Mouse (Mus musculus) heart, embryonic 10.5 days (tissue): Measurements from ENCODE around the gene Ccser1. TPM values are rescaled to one million over a fixed set of nuclear protein-coding genes. Genes with fewer than 3 reads are reported as not detected.

Experiments used
- DNase-seq: peaks from one replicate; pipeline ENCODE4 v3.0.0-alpha.2; 2017; ENCODE audit warnings: low spot score
- H3K27ac ChIP-seq: fragments of 300-500 bp; sonication (generic); 2 replicates; pipeline ENCODE4 v1.5.1; 2016; ENCODE audit warnings: mild to moderate bottlenecking
- H3K27me3 ChIP-seq: fragments of 300-500 bp; sonication (generic); 2 replicates; pipeline ENCODE4 v1.6.1; 2016; ENCODE audit warnings: mild to moderate bottlenecking; ENCODE audit not compliant: poor library complexity, insufficient read depth, severe bottlenecking
- H3K36me3 ChIP-seq: fragments of 300-500 bp; sonication (generic); 2 replicates; pipeline ENCODE4 v1.6.1; 2016; ENCODE audit warnings: mild to moderate bottlenecking, moderate library complexity
- H3K4me1 ChIP-seq: fragments of 300-500 bp; sonication (generic); 2 replicates; pipeline ENCODE4 v1.6.1; 2016; ENCODE audit warnings: mild to moderate bottlenecking
- H3K4me3 ChIP-seq: fragments of 300-500 bp; sonication (generic); 2 replicates; pipeline ENCODE4 v1.5.1; 2016; ENCODE audit warnings: mild to moderate bottlenecking, moderate library complexity
- H3K9me3 ChIP-seq: fragments of 300-500 bp; sonication (generic); 2 replicates; pipeline ENCODE4 v1.6.1; 2016; ENCODE audit warnings: mild to moderate bottlenecking, moderate library complexity
- WGBS: fragments of 180-500 bp; shearing (Covaris S2); methylation state at CpG from one replicate; pipeline ENCODE4 v1.1.7; 2016; 5-methylcytosine and 5-hydroxymethylcytosine counted together
- polyA plus RNA-seq: library from polyadenylated mRNA; unstranded; fragments of >200 nt; fragmentation: Nextera tagmentation; extraction: Ambion mirVana; gene quantifications from 2 replicates; pipeline ENCODE4 v1.2.1, GENCODE M21; 2016

Gene Ccser1
- polyA plus RNA-seq, 1 experiment from 2014 or later = 2.3 TPM

DNA sequence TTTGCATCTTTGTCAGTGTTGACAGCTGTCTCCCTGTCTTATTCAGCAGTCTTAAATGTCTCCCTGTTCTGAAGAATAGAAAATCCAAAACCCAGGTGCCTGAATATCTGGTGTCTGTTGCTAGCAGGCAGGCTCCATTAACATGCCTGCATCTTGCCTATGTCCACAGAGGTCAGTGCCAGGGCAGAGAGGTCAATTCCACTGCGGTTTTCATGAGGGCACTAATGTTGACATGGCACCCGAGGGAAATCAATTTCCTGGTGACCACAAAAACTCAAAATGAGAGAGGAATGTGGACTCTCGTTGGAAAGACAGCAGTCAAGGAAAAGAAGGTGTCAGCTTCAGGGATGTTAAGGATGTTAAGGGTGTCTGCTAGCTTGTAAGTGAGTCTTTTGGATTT is 983.7 kb downstream of the Ccser1 start:
- H3K9me3 ChIP-seq = no peaks in the 10 kb centered on the region
- no peak for DNase-seq
- WGBS = 56% methylated on average over 3 of the region's 3 CpGs
- no peaks in the 10 kb centered on the region for H3K36me3 ChIP-seq
- no peak overlapping the region for H3K4me3 ChIP-seq
- H3K4me1 ChIP-seq = no peaks in the 10 kb centered on the region
- no peak overlapping the region for H3K27ac ChIP-seq
- no peaks in the 10 kb centered on the region for H3K27me3 ChIP-seq

DNA sequence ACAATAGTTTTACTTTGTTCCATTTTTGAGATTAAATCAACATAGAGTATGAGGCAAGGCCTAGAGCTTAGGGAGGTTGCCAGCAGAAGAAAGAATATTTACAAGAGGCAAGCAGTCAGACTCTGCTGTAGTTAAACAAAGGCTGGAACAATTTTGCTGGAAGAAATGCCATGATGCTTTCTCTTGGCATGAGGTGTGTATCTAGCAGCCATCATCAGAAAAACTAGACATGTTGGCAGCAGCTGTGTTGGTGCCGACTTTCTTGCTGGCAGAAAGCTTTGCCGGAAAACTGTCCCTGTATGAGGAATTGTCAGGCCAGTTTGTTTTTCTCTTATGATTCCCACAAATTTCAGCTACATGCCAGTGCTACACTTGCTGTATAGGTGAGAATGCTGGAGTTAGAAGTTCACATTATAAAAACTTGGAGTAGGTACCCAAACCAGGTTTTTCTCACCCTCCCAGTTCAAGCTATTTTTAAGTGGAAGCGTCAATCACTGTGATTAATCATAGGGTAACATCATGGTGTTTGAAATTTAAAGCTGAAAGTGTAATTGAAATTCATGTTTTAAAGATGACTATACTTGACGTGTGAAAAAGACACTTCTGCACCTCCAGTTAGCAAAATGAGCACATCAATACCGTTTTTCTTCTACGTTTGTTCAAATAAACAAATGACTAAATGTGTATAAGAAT is 1016.5 kb downstream of the Ccser1 start:
- DNase-seq = no peak
- WGBS = 83% methylated on average over 6 of the region's 6 CpGs
- no peaks in the 10 kb centered on the region for H3K9me3 ChIP-seq
- no peaks in the 10 kb centered on the region for H3K36me3 ChIP-seq
- H3K4me1 ChIP-seq = no peaks in the 10 kb centered on the region
- H3K27ac ChIP-seq = no peak overlapping the region
- H3K4me3 ChIP-seq = no peak overlapping the region
- no peaks in the 10 kb centered on the region for H3K27me3 ChIP-seq

DNA sequence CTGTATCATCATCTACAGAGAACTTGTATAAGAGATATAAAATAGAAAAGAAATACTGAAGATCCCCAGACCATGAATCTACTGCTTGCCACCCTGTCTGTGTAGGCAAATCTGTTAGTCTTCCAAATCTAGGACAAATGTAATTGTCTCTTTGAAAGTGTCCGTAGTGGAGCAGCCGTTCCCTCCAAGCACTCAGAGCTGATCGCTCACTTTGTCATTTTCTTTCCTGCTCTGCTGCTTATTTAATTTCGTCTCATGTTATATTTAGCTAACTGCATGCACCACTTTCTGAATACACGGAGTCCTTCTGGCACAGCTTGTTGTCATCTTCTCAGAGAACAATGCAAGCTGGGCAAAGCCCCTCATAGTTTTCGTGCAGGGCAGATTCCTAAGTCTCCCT is 1018.6 kb downstream of the Ccser1 start:
- no peaks in the 10 kb centered on the region for H3K36me3 ChIP-seq
- no peak overlapping the region for H3K4me3 ChIP-seq
- no peaks in the 10 kb centered on the region for H3K9me3 ChIP-seq
- no peak overlapping the region for H3K27ac ChIP-seq
- DNase-seq = no peak
- no peaks in the 10 kb centered on the region for H3K27me3 ChIP-seq
- no peaks in the 10 kb centered on the region for H3K4me1 ChIP-seq
- WGBS = 80% methylated on average over 6 of the region's 6 CpGs

DNA sequence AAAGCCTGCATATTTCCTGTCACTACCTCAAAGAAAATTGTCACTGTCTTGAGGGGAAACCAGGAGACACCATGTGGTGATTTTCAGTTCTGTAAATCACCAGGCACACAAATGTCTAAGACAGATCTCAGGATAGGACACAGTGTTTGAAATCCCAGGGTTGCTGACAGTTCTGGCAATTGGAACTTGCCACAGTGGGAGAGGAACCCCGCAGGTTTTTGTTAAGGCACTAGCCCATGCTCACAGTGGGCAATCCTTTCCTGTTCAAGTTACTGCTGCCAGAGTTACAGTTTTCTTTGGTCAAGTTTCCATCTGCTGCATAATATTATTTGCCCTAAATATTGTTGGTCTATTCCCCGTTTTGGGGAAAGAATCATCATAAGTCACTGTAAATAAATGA is 1024.9 kb downstream of the Ccser1 start:
- WGBS = 52% methylated on average over 2 of the region's 2 CpGs
- no peak for DNase-seq
- no peak overlapping the region for H3K4me3 ChIP-seq
- no peaks in the 10 kb centered on the region for H3K9me3 ChIP-seq
- no peaks in the 10 kb centered on the region for H3K27me3 ChIP-seq
- H3K4me1 ChIP-seq = no peaks in the 10 kb centered on the region
- H3K36me3 ChIP-seq = no peaks in the 10 kb centered on the region
- H3K27ac ChIP-seq = no peak overlapping the region

DNA sequence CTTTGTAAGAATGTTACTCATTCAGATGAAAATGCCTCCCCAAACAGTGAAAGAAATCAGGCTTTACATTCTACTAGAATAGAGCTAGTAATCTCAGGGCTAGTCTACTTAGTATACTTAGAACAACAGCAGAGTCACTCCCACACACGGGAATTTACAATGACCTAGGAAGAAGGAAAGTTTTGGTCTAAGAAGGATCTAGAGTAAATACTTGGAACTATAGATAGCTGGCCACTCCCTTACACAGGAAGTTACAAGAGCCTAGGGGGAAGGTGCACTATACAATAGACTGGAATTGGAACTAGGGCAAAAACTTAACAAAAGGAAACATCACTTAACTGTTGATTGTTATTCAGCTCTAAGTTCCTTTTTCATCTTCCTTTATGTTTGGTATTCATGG is 1041.7 kb downstream of the Ccser1 start:
- WGBS = 59% methylated on average over 1 of the region's 1 CpGs

DNA sequence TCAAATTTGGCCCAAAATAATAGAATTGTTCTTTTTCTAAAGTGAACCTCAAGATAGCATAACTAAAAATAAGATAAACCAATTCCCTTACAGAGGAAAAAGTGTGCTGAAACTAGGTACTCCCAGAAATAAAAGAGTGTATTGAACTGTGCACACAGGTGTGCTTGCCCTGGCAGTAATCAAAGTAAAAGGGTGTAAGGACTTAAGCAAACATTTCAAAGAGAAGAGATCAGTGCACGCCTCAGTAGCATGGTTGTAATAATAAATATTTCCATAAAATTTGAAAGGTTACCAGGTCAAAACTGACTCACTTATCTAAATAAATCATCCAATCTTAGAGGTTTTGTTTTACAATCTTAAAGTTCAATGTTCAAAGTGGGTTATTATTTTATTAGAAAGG is 1083.8 kb downstream of the Ccser1 start:
- Histone ChIP-seq H3K27me3 (no peaks in the 10 kb centered on the region), H3K27ac (no peak overlapping the region), H3K36me3 (no peaks in the 10 kb centered on the region), H3K4me3 (no peak overlapping the region), H3K4me1 (no peaks in the 10 kb centered on the region), H3K9me3 (no peaks in the 10 kb centered on the region)
- 85% methylated on average over 1 of the region's 1 CpGs for WGBS
- DNase-seq = no peak

More for the DNA sequence above, 1041.7 kb downstream of the Ccser1 start:
- Histone ChIP-seq H3K4me3 (no peak overlapping the region), H3K27ac (no peak overlapping the region), H3K9me3 (no peaks in the 10 kb centered on the region), H3K27me3 (no peaks in the 10 kb centered on the region), H3K4me1 (no peaks in the 10 kb centered on the region), H3K36me3 (no peaks in the 10 kb centered on the region)
- no peak for DNase-seq

DNA sequence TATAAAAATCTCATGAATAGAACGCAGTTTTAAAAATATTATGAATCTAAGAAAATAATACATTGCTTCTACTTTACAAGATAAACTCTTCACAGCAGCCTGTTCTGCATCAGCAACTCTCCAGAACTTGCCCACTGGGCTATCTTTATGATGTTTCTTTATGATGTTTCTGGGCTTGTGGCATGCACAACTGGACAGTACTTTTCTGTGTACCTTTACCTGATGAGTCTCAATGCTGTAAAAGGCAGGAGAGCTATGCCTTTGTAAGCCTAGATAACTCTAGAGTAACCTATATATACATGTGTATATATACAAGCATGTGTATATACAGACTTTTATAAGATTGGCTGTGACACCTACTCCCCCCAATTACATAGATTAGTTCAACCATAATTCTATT is 1084.4 kb downstream of the Ccser1 start:
- no peaks in the 10 kb centered on the region for H3K9me3 ChIP-seq
- 82% methylated on average over 1 of the region's 1 CpGs for WGBS
- H3K27me3 ChIP-seq = no peaks in the 10 kb centered on the region

DNA sequence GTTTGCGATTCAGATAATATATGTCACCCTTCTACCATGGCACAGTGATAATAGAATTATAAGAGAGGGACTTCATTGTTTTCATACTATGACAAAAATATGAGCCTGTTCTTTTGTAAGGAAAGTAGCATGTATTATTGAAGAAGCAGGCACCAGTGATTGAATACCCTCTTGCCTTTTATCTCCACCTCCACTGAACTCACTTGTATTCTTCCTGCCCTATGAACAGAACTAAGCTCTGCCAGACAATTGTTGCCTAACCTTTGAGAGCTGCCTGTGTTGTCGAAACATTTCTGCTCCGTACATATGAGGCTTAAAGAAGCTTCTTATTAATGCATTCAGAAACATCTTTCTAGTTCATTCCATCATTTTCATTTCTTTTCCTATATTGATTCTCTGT is 1101.1 kb downstream of the Ccser1 start:
- 85% methylated on average over 3 of the region's 3 CpGs for WGBS

More for the DNA sequence above, 1084.4 kb downstream of the Ccser1 start:
- H3K36me3 ChIP-seq = no peaks in the 10 kb centered on the region
- H3K4me1 ChIP-seq = no peaks in the 10 kb centered on the region
- H3K27ac ChIP-seq = no peak overlapping the region
- DNase-seq = no peak
- H3K4me3 ChIP-seq = no peak overlapping the region

DNA sequence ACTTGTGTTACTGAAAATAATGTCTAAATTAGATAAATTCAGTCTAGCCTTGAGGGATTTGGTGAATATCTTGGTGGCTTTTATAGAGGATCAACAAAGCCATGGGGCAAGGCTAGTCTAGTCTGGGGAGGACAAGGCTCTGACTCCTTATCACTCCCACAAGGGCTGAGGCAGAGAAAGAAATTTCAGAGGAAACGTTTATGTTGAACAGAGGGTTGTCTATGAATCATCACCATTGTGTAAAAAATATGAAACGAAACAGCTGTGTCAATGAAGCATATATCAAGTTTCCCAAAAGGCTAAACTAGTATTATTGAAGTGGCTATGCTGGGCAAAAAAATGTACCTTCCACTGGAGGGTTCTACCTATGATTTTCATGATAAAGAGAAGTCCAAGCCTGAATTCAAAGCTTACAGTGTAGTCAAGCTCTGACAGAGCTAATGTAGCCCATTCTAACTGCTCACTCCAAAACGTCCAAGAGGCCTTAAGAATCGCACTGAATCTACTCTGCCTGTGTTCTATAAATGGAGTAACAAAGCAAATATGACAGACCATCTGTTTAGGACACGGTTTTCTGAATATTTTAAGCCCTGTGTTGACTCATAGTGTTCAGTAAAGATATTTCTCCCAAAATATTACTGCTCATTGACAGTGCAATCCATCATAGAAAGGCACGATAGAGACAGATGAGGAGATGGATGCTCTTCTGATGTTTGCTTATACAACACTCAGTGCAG is 1121.6 kb downstream of the Ccser1 start:
- WGBS = 71% methylated on average over 6 of the region's 6 CpGs
- Histone ChIP-seq H3K36me3 (no peaks in the 10 kb centered on the region), H3K27ac (no peak overlapping the region), H3K4me1 (no peaks in the 10 kb centered on the region), H3K4me3 (no peak overlapping the region), H3K9me3 (no peaks in the 10 kb centered on the region), H3K27me3 (no peaks in the 10 kb centered on the region)
- no peak for DNase-seq

More for the DNA sequence above, 1101.1 kb downstream of the Ccser1 start:
- no peak for DNase-seq
- no peaks in the 10 kb centered on the region for H3K27me3 ChIP-seq
- H3K4me3 ChIP-seq = no peak overlapping the region
- no peak overlapping the region for H3K27ac ChIP-seq
- no peaks in the 10 kb centered on the region for H3K4me1 ChIP-seq
- H3K36me3 ChIP-seq = no peaks in the 10 kb centered on the region
- no peaks in the 10 kb centered on the region for H3K9me3 ChIP-seq

DNA sequence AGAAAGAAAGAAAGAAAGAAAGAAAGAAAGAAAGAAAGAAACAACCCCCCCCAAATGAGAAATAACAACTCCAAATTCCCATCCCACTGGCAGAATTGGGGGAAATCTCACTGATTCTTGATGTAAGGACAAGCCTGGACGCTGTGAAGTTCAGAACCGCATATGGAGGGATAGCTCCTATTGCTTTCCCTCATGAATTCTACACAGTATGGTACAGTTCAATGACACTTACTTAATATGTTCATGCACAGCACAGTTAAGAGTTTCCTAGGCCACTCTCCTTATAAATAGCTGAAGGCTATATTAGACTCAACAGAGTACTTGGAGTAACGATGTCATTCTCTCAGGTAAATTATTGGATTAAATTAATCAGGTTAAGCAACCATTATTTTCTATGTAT is 1138.5 kb downstream of the Ccser1 start:
- no peaks in the 10 kb centered on the region for H3K9me3 ChIP-seq
- DNase-seq = no peak

DNA sequence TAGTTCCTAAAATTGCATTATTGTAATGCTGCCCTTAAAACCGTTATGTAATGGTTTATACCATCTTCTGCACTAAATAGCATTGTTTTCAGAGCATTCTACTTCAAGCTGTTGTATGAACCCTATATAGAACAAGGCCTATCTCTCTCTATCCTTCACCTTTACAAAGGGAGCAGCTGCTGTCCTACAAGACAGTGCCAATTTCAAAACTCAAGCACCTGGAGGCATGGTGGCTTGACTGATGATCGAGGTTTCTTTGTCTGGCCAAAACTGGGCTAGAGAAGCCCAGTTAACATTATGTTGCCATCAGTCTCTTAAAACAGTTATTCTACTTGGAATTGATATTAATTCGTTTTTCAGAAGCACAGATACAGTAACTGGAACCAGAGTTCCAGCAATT is 1160.2 kb downstream of the Ccser1 start:
- 62% methylated on average over 3 of the region's 3 CpGs for WGBS
- Histone ChIP-seq H3K4me1 (no peaks in the 10 kb centered on the region), H3K4me3 (no peak overlapping the region), H3K27me3 (no peaks in the 10 kb centered on the region), H3K27ac (no peak overlapping the region), H3K36me3 (no peaks in the 10 kb centered on the region), H3K9me3 (no peaks in the 10 kb centered on the region)
- no peak for DNase-seq

More for the DNA sequence above, 1138.5 kb downstream of the Ccser1 start:
- Histone ChIP-seq H3K4me1 (no peaks in the 10 kb centered on the region), H3K4me3 (no peak overlapping the region), H3K27ac (no peak overlapping the region), H3K27me3 (no peaks in the 10 kb centered on the region), H3K36me3 (no peaks in the 10 kb centered on the region)
- 69% methylated on average over 3 of the region's 3 CpGs for WGBS

DNA sequence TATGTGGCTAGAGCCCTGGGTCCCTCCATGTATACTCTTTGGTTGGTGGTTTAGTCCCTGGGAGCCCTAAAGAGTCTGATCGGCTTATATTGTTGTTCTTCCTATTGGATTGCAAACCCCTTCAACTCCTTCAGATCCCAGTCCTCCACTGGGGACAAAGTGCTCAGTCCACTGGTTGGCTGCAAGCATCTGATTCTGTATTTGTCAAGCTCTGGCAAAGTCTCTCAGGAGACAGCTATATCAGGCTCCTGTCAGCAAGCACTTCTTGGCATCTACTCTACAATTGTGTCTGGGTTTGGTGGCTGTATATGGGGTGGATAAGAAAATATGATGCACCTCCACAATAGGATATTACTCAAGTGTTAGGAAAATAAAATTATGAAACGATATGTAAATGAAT is 1187.7 kb downstream of the Ccser1 start:
- Histone ChIP-seq H3K4me3 (no peak overlapping the region), H3K27ac (peak overlapping the region; percentile 72; the same call in 1 of the 2 replicates), H3K36me3 (no peaks in the 10 kb centered on the region), H3K4me1 (0 out of 2 replicates have a peak, but pooled peaks cover 4% of the 10 kb centered on the region), H3K9me3 (no peaks in the 10 kb centered on the region), H3K27me3 (no peaks in the 10 kb centered on the region)
- WGBS = 64% methylated on average over 2 of the region's 2 CpGs
- DNase-seq = peak; percentile 73
